Mouse (Mus musculus) urinary bladder, adult 2 months (tissue): ENCODE results near the gene Mgat4a. TPM values are rescaled to one million over a fixed set of nuclear protein-coding genes. Genes with fewer than 3 reads are reported as not detected.

ENCODE experiments used
- DNase-seq: peaks from one replicate; pipeline ENCODE4 v3.0.0; 2022; ENCODE audit warnings: low spot score
- polyA plus RNA-seq: library from polyadenylated mRNA; depleted of rRNA; stranded (reverse); fragments of >200 nt; gene quantifications from 2 replicates; pipeline ENCODE4 v1.2.3, GENCODE M21; 2012; rRNA removed

Gene Mgat4a
- polyA plus RNA-seq: 33.1 and 33.4 TPM in 2 replicates

- DNase-seq: peak; percentile 87
Measured at GRCm38 (mm10) chr1:37540810-37541658, at the start of gene Mgat4a. Gene Mgat4a (minus strand): TSS chr1:37541016.

- DNase-seq: no peak
Measured at GRCm38 (mm10) chr1:37585809-37586480, 45.1 kb upstream of the Mgat4a start.

- no peak for DNase-seq
Measured at GRCm38 (mm10) chr1:37583795-37584464, 43.1 kb upstream of the Mgat4a start.

- DNase-seq: no peak
Measured at GRCm38 (mm10) chr1:37583167-37583566, 42.4 kb upstream of the Mgat4a start.

- no peak for DNase-seq
Measured at GRCm38 (mm10) chr1:37579686-37580085, 38.9 kb upstream of the Mgat4a start.

GRCm38 (mm10) chr1:37572528-37573272 lies 31.9 kb upstream of the Mgat4a start:
- no peak for DNase-seq

- DNase-seq: no peak
Measured at GRCm38 (mm10) chr1:37568379-37568778, 27.6 kb upstream of the Mgat4a start.

GRCm38 (mm10) chr1:37566754-37567153 lies 25.9 kb upstream of the Mgat4a start:
- DNase-seq: no peak

GRCm38 (mm10) chr1:37566344-37566743 lies 25.5 kb upstream of the Mgat4a start:
- no peak for DNase-seq

- peak; percentile 6 for DNase-seq
Measured at GRCm38 (mm10) chr1:37565396-37565795, 24.6 kb upstream of the Mgat4a start.

- no peak for DNase-seq
Measured at GRCm38 (mm10) chr1:37561955-37562354, 21.1 kb upstream of the Mgat4a start.

GRCm38 (mm10) chr1:37560356-37560755 lies 19.5 kb upstream of the Mgat4a start:
- DNase-seq: no peak

GRCm38 (mm10) chr1:37551986-37552385 lies 11.2 kb upstream of the Mgat4a start:
- DNase-seq: no peak

GRCm38 (mm10) chr1:37549501-37549900 lies 8.7 kb upstream of the Mgat4a start:
- no peak for DNase-seq

- DNase-seq: no peak
Measured at GRCm38 (mm10) chr1:37546398-37547051, 5.7 kb upstream of the Mgat4a start.

GRCm38 (mm10) chr1:37544251-37544650 lies 3.4 kb upstream of the Mgat4a start:
- DNase-seq: no peak

GRCm38 (mm10) chr1:37543057-37543456 lies 2.2 kb upstream of the Mgat4a start:
- no peak for DNase-seq

- no peak for DNase-seq
Measured at GRCm38 (mm10) chr1:37539968-37540809, 627 bp downstream of the Mgat4a start.

- DNase-seq: no peak
Measured at GRCm38 (mm10) chr1:37534532-37535108, 6.2 kb downstream of the Mgat4a start.

- no peak for DNase-seq
Measured at GRCm38 (mm10) chr1:37533181-37533580, 7.6 kb downstream of the Mgat4a start.
